Mouse (Mus musculus) liver, postnatal 0 days (tissue): Measurements from ENCODE around the gene Gng13. TPM values are rescaled to one million over a fixed set of nuclear protein-coding genes. Genes with fewer than 3 reads are reported as not detected.

ENCODE experiments used
- ATAC-seq: fragments of 200-750 bp; cut with Nextera tagmentation; 2 replicates; pipeline ENCODE4 v1.8.0; 2017; ENCODE audit warnings: mild to moderate bottlenecking, moderate library complexity
- DNase-seq: peaks from one replicate; pipeline ENCODE4 v3.0.0-alpha.2; 2016
- H3K27ac ChIP-seq: fragments of 300-500 bp; sonication (generic); 2 replicates; pipeline ENCODE4 v1.5.1; 2014; ENCODE audit warnings: antibody characterized with exemption, moderate library complexity, mild to moderate bottlenecking, low read depth
- H3K27me3 ChIP-seq: fragments of 300-500 bp; sonication (generic); 2 replicates; pipeline ENCODE4 v1.6.1; 2014; ENCODE audit warnings: low read length, control low read depth, mixed read lengths; ENCODE audit not compliant: insufficient read depth
- H3K36me3 ChIP-seq: fragments of 300-500 bp; sonication (generic); replicated peaks from 2 replicates; pipeline ENCODE4 v1.6.1; 2014; ENCODE audit warnings: mild to moderate bottlenecking, control low read depth, low read length, moderate library complexity, mixed read lengths; ENCODE audit not compliant: insufficient read depth
- H3K4me1 ChIP-seq: fragments of 300-500 bp; sonication (generic); 2 replicates; pipeline ENCODE4 v1.6.1; 2014; ENCODE audit warnings: antibody characterized with exemption, mild to moderate bottlenecking, control low read depth; ENCODE audit not compliant: insufficient read depth
- H3K4me2 ChIP-seq: fragments of 300-500 bp; sonication (generic); 2 replicates; pipeline ENCODE4 v1.6.1; 2014; ENCODE audit warnings: low read depth, mild to moderate bottlenecking, low read length, moderate library complexity, mixed read lengths
- H3K4me3 ChIP-seq: fragments of 300-500 bp; sonication (generic); 2 replicates; pipeline ENCODE4 v1.5.1; 2014; ENCODE audit warnings: low read depth, low read length
- H3K9ac ChIP-seq: fragments of 300-500 bp; sonication (generic); replicated peaks from 2 replicates; pipeline ENCODE4 v1.6.1; 2014; ENCODE audit warnings: mild to moderate bottlenecking, moderate library complexity
- H3K9me3 ChIP-seq: fragments of 300-500 bp; sonication (generic); 2 replicates; pipeline ENCODE4 v1.6.1; 2016; ENCODE audit warnings: mild to moderate bottlenecking, control low read depth, low read length, mixed read lengths
- CTCF ChIP-seq: sonication (generic); IDR thresholded peaks from 2 replicates; pipeline ENCODE4 v1.5.1; 2016; ENCODE audit warnings: antibody characterized with exemption, low read depth
- EP300 ChIP-seq: IDR thresholded peaks from 2 replicates; pipeline ENCODE4 v1.6.1; 2016; ENCODE audit warnings: antibody characterized with exemption, low read depth, mild to moderate bottlenecking
- WGBS: fragments of 180-500 bp; shearing (Covaris S2); extraction: QIAGEN DNeasy Blood & Tissue Kit; methylation state at CpG from one replicate; pipeline ENCODE4 v1.1.7; 2014; ENCODE audit not compliant: insufficient replicate concordance; 5-methylcytosine and 5-hydroxymethylcytosine counted together
- polyA plus RNA-seq: library from polyadenylated mRNA; unstranded; fragments of >200 nt; fragmentation: Nextera tagmentation; extraction: Ambion mirVana; gene quantifications from 2 replicates; pipeline ENCODE4 v1.2.1, GENCODE M21; 2015

Gene Gng13
- polyA plus RNA-seq, 1 experiment from 2014 or later = 0.39 TPM

GRCm38 (mm10) chr17:25725264-25725663 is 8.3 kb downstream of the Gng13 start:
- Histone ChIP-seq H3K4me3 (no peak overlapping the region), H3K9me3 (no peaks in the 10 kb centered on the region), H3K9ac (no peak overlapping the region), H3K36me3 (no peaks in the 10 kb centered on the region; the same call in 1 of the 2 replicates), H3K4me2 (no peak overlapping the region), H3K27ac (no peak overlapping the region), H3K4me1 (peaks cover 18% of the 10 kb centered on the region), H3K27me3 (no peaks in the 10 kb centered on the region)
- TF ChIP-seq CTCF = no peak
- TF ChIP-seq EP300 = no peak
- WGBS = 80% methylated on average over 6 of the region's 6 CpGs
- DNase-seq (no peak), ATAC-seq (no peak)

GRCm38 (mm10) chr17:25727265-25728008 is 10.5 kb downstream of the Gng13 start, which contains the start of the genes Chtf18 and Rpusd1:
Chtf18 (minus strand) TSS chr17:25727419.
Rpusd1 (plus strand) TSS chr17:25727670.
- ATAC-seq (peak; percentile 98), DNase-seq (peak; percentile 99)
- Histone ChIP-seq H3K4me1 (peaks cover 18% of the 10 kb centered on the region), H3K36me3 (0 out of 2 replicates have a peak, but pooled peaks cover 7% of the 10 kb centered on the region), H3K9ac (peak within 1 kb of the TSS; percentile 89), H3K4me2 (peak within 1 kb of the TSS; percentile 93), H3K27me3 (no peaks in the 10 kb centered on the region), H3K4me3 (peak within 1 kb of the TSS; percentile 57), H3K9me3 (no peaks in the 10 kb centered on the region), H3K27ac (peak within 1 kb of the TSS; percentile 70)
- WGBS = under 1% methylated on average over 37 of the region's 37 CpGs
- TF ChIP-seq EP300 (no peak), CTCF (no peak)

- peaks cover 18% of the 10 kb centered on the region for H3K4me1 ChIP-seq
- H3K4me2 ChIP-seq = peak overlapping the region; percentile 93
- no peak for TF ChIP-seq EP300
- no peak for TF ChIP-seq CTCF
- 0 out of 2 replicates have a peak, but pooled peaks cover 7% of the 10 kb centered on the region for H3K36me3 ChIP-seq
- peak overlapping the region; percentile 57 for H3K4me3 ChIP-seq
- H3K9me3 ChIP-seq = no peaks in the 10 kb centered on the region
- H3K27me3 ChIP-seq = no peaks in the 10 kb centered on the region
- ATAC-seq (no peak), DNase-seq (no peak)
- 12% methylated on average over 4 of the region's 4 CpGs for WGBS
- peak overlapping the region; percentile 89 for H3K9ac ChIP-seq
- peak overlapping the region; percentile 70 for H3K27ac ChIP-seq
Measured at GRCm38 (mm10) chr17:25728009-25728270, 11.0 kb downstream of the Gng13 start.

GRCm38 (mm10) chr17:25732082-25732481 is 15.1 kb downstream of the Gng13 start:
- Histone ChIP-seq H3K4me3 (no peak overlapping the region), H3K27me3 (no peaks in the 10 kb centered on the region), H3K9ac (no peak overlapping the region), H3K4me2 (no peak overlapping the region), H3K27ac (no peak overlapping the region), H3K36me3 (0 out of 2 replicates have a peak, but pooled peaks cover 7% of the 10 kb centered on the region), H3K9me3 (no peaks in the 10 kb centered on the region), H3K4me1 (peaks cover 10% of the 10 kb centered on the region)
- ATAC-seq (no peak), DNase-seq (peak; percentile 89)
- WGBS = 30% methylated on average over 2 of the region's 2 CpGs
- TF ChIP-seq CTCF (peak; percentile 97), EP300 (no peak)

GRCm38 (mm10) chr17:25735246-25735645 is 18.3 kb downstream of the Gng13 start:
- TF ChIP-seq CTCF (no peak), EP300 (no peak)
- 74% methylated on average over 5 of the region's 5 CpGs for WGBS
- Histone ChIP-seq H3K4me1 (no peaks in the 10 kb centered on the region), H3K36me3 (0 out of 2 replicates have a peak, but pooled peaks cover 7% of the 10 kb centered on the region), H3K27me3 (no peaks in the 10 kb centered on the region), H3K9ac (no peak overlapping the region), H3K9me3 (no peaks in the 10 kb centered on the region), H3K4me3 (no peak overlapping the region), H3K4me2 (no peak overlapping the region), H3K27ac (no peak overlapping the region)
- no peak for DNase-seq
- no peak for ATAC-seq

GRCm38 (mm10) chr17:25735745-25736144 is 18.8 kb downstream of the Gng13 start, which contains the start of gene Mslnl:
Mslnl (plus strand) TSS chr17:25736042.
- no peak for ATAC-seq

More at GRCm38 (mm10) chr17:25735745-25736144, 18.8 kb downstream of the Gng13 start, which contains the start of gene Mslnl:
- Histone ChIP-seq H3K9me3 (no peaks in the 10 kb centered on the region), H3K36me3 (0 out of 2 replicates have a peak, but pooled peaks cover 4% of the 10 kb centered on the region), H3K9ac (no peak within 1 kb of the TSS), H3K4me3 (no peak within 1 kb of the TSS), H3K4me1 (no peaks in the 10 kb centered on the region), H3K27ac (no peak within 1 kb of the TSS), H3K27me3 (no peaks in the 10 kb centered on the region), H3K4me2 (no peak within 1 kb of the TSS)
- WGBS = 75% methylated on average over 3 of the region's 3 CpGs
- TF ChIP-seq CTCF (no peak), EP300 (no peak)
- no peak for DNase-seq
